Mouse (Mus musculus): ENCODE results near the gene Zbtb9. TPM values are rescaled to one million over a fixed set of nuclear protein-coding genes. Genes with fewer than 3 reads are reported as not detected.
A peak's percentile ranks its signal among the peaks of the same experiment; 100 is the strongest.
"Not testable (repeated sequence)": the region's sequence is repeated elsewhere in the genome, so short reads cannot be mapped to it uniquely, and the experiment has no call there.

Gene Zbtb9
- 8.7 and 11.3 TPM in 2 replicates for polyA plus RNA-seq (2014; fragmentation: Nextera tagmentation; extraction: Ambion mirVana)

- Histone ChIP-seq H3K27ac (replicated peaks; ENCODE audit: low read depth, low read length) (peak within 1 kb of the TSS; percentile 71), H3K36me3 (ENCODE audit: control insufficient read depth, insufficient read depth, low read length) (peaks cover 61% of the 10 kb centered on the region), H3K9ac (replicated peaks; ENCODE audit: low read length) (peak within 1 kb of the TSS; percentile 72), H3K4me3 (replicated peaks; ENCODE audit: low read depth, low read length) (peak within 1 kb of the TSS; percentile 79), H3K27me3 (ENCODE audit: control insufficient read depth, insufficient read depth, low read length) (no peaks in the 10 kb centered on the region), H3K9me3 (ENCODE audit: control insufficient read depth, low read length) (no peaks in the 10 kb centered on the region), H3K4me1 (ENCODE audit: control insufficient read depth, insufficient read depth, low read length) (peaks cover 23% of the 10 kb centered on the region), H3K4me2 (ENCODE audit: low read length) (peak within 1 kb of the TSS; percentile 92)
- WGBS, result under 1% methylated on average over 74 of the region's 75 CpGs
- ATAC-seq (ENCODE audit: low FRiP score, low TSS enrichment) (peak; percentile 99), DNase-seq (peak; percentile 97)
Observed at GRCm38 (mm10) chr17:26972703-26973574, at the start of gene Zbtb9. Gene Zbtb9 (plus strand): TSS chr17:26973167.

GRCm38 (mm10) chr17:26925414-26925813 lies 47.6 kb upstream of the Zbtb9 start:
- not testable (repeated sequence) for ATAC-seq (ENCODE audit: low FRiP score, low TSS enrichment); DNase-seq; H3K9ac ChIP-seq (replicated peaks; ENCODE audit: low read length); H3K9me3 ChIP-seq (ENCODE audit: control insufficient read depth, low read length); H3K4me1 ChIP-seq (ENCODE audit: control insufficient read depth, insufficient read depth, low read length); H3K4me2 ChIP-seq (ENCODE audit: low read length); H3K27me3 ChIP-seq (ENCODE audit: control insufficient read depth, insufficient read depth, low read length); H3K27ac ChIP-seq (replicated peaks; ENCODE audit: low read depth, low read length); H3K36me3 ChIP-seq (ENCODE audit: control insufficient read depth, insufficient read depth, low read length); H3K4me3 ChIP-seq (replicated peaks; ENCODE audit: low read depth, low read length)
- WGBS, result 97% methylated on average over 9 of the region's 9 CpGs

GRCm38 (mm10) chr17:26931795-26932194 lies 41.2 kb upstream of the Zbtb9 start:
- ATAC-seq (ENCODE audit: low FRiP score, low TSS enrichment); H3K4me3 ChIP-seq (replicated peaks; ENCODE audit: low read depth, low read length); H3K27ac ChIP-seq (replicated peaks; ENCODE audit: low read depth, low read length); H3K27me3 ChIP-seq (ENCODE audit: control insufficient read depth, insufficient read depth, low read length); H3K4me2 ChIP-seq (ENCODE audit: low read length); H3K9me3 ChIP-seq (ENCODE audit: control insufficient read depth, low read length); H3K9ac ChIP-seq (replicated peaks; ENCODE audit: low read length): not testable (repeated sequence)
- WGBS, result 68% methylated on average over 7 of the region's 7 CpGs
- H3K36me3 ChIP-seq (ENCODE audit: control insufficient read depth, insufficient read depth, low read length), result peaks cover 24% of the 10 kb centered on the region
- DNase-seq, result peak; percentile 59
- H3K4me1 ChIP-seq (ENCODE audit: control insufficient read depth, insufficient read depth, low read length), result peaks cover 13% of the 10 kb centered on the region

GRCm38 (mm10) chr17:26932839-26933398 lies 40.0 kb upstream of the Zbtb9 start, which contains the start of gene Phf1:
Gene Phf1 (plus strand): TSS chr17:26933052.
- Histone ChIP-seq H3K36me3 (ENCODE audit: control insufficient read depth, insufficient read depth, low read length) (peaks cover 31% of the 10 kb centered on the region), H3K27me3 (ENCODE audit: control insufficient read depth, insufficient read depth, low read length) (no peaks in the 10 kb centered on the region), H3K4me3 (replicated peaks; ENCODE audit: low read depth, low read length) (peak within 1 kb of the TSS; percentile 70), H3K9ac (replicated peaks; ENCODE audit: low read length) (peak within 1 kb of the TSS; percentile 85), H3K9me3 (ENCODE audit: control insufficient read depth, low read length) (no peaks in the 10 kb centered on the region), H3K4me2 (ENCODE audit: low read length) (peak within 1 kb of the TSS; percentile 95), H3K27ac (replicated peaks; ENCODE audit: low read depth, low read length) (peak within 1 kb of the TSS; percentile 86), H3K4me1 (ENCODE audit: control insufficient read depth, insufficient read depth, low read length) (peaks cover 14% of the 10 kb centered on the region)
- peak; percentile 83 for ATAC-seq (ENCODE audit: low FRiP score, low TSS enrichment)
- DNase-seq, result peak; percentile 94
- WGBS, result under 1% methylated on average over 43 of the region's 43 CpGs

GRCm38 (mm10) chr17:26933419-26933818 lies 39.5 kb upstream of the Zbtb9 start:
- WGBS, result 10% methylated on average over 13 of the region's 13 CpGs
- DNase-seq, result no peak
- Histone ChIP-seq H3K36me3 (ENCODE audit: control insufficient read depth, insufficient read depth, low read length) (peaks cover 31% of the 10 kb centered on the region), H3K4me2 (ENCODE audit: low read length) (peak overlapping the region; percentile 95), H3K27me3 (ENCODE audit: control insufficient read depth, insufficient read depth, low read length) (no peaks in the 10 kb centered on the region), H3K9ac (replicated peaks; ENCODE audit: low read length) (peak overlapping the region; percentile 85), H3K27ac (replicated peaks; ENCODE audit: low read depth, low read length) (peak overlapping the region; percentile 86), H3K4me3 (replicated peaks; ENCODE audit: low read depth, low read length) (peak overlapping the region; percentile 70), H3K9me3 (ENCODE audit: control insufficient read depth, low read length) (no peaks in the 10 kb centered on the region), H3K4me1 (ENCODE audit: control insufficient read depth, insufficient read depth, low read length) (peaks cover 19% of the 10 kb centered on the region)
- peak; percentile 44; the same call in 1 of the 2 replicates for ATAC-seq (ENCODE audit: low FRiP score, low TSS enrichment)

GRCm38 (mm10) chr17:26933885-26934827 lies 38.8 kb upstream of the Zbtb9 start:
- no peak for DNase-seq

GRCm38 (mm10) chr17:26935027-26935426 lies 37.9 kb upstream of the Zbtb9 start:
- Histone ChIP-seq H3K27ac (replicated peaks; ENCODE audit: low read depth, low read length) (no peak overlapping the region), H3K4me1 (ENCODE audit: control insufficient read depth, insufficient read depth, low read length) (peaks cover 28% of the 10 kb centered on the region), H3K27me3 (ENCODE audit: control insufficient read depth, insufficient read depth, low read length) (no peaks in the 10 kb centered on the region), H3K4me3 (replicated peaks; ENCODE audit: low read depth, low read length) (no peak overlapping the region), H3K4me2 (ENCODE audit: low read length) (no peak overlapping the region), H3K9ac (replicated peaks; ENCODE audit: low read length) (no peak overlapping the region), H3K9me3 (ENCODE audit: control insufficient read depth, low read length) (no peaks in the 10 kb centered on the region), H3K36me3 (ENCODE audit: control insufficient read depth, insufficient read depth, low read length) (peaks cover 31% of the 10 kb centered on the region)
- WGBS, result 95% methylated on average over 9 of the region's 9 CpGs
- ATAC-seq (ENCODE audit: low FRiP score, low TSS enrichment) (no peak), DNase-seq (no peak)

More at GRCm38 (mm10) chr17:26933885-26934827, 38.8 kb upstream of the Zbtb9 start:
- 85% methylated on average over 16 of the region's 16 CpGs for WGBS
- Histone ChIP-seq H3K9ac (replicated peaks; ENCODE audit: low read length) (peak overlapping the region; percentile 85), H3K9me3 (ENCODE audit: control insufficient read depth, low read length) (no peaks in the 10 kb centered on the region), H3K4me3 (replicated peaks; ENCODE audit: low read depth, low read length) (peak overlapping the region; percentile 70), H3K36me3 (ENCODE audit: control insufficient read depth, insufficient read depth, low read length) (peaks cover 31% of the 10 kb centered on the region), H3K4me1 (ENCODE audit: control insufficient read depth, insufficient read depth, low read length) (peaks cover 25% of the 10 kb centered on the region), H3K27me3 (ENCODE audit: control insufficient read depth, insufficient read depth, low read length) (no peaks in the 10 kb centered on the region), H3K4me2 (ENCODE audit: low read length) (peak overlapping the region; percentile 95), H3K27ac (replicated peaks; ENCODE audit: low read depth, low read length) (no peak overlapping the region)
- ATAC-seq (ENCODE audit: low FRiP score, low TSS enrichment), result no peak

GRCm38 (mm10) chr17:26936453-26936852 lies 36.5 kb upstream of the Zbtb9 start:
- Histone ChIP-seq H3K4me3 (replicated peaks; ENCODE audit: low read depth, low read length) (no peak overlapping the region), H3K36me3 (ENCODE audit: control insufficient read depth, insufficient read depth, low read length) (peaks cover 31% of the 10 kb centered on the region), H3K9me3 (ENCODE audit: control insufficient read depth, low read length) (no peaks in the 10 kb centered on the region), H3K9ac (replicated peaks; ENCODE audit: low read length) (no peak overlapping the region), H3K27ac (replicated peaks; ENCODE audit: low read depth, low read length) (no peak overlapping the region), H3K4me1 (ENCODE audit: control insufficient read depth, insufficient read depth, low read length) (peaks cover 38% of the 10 kb centered on the region), H3K4me2 (ENCODE audit: low read length) (no peak overlapping the region), H3K27me3 (ENCODE audit: control insufficient read depth, insufficient read depth, low read length) (no peaks in the 10 kb centered on the region)
- ATAC-seq (ENCODE audit: low FRiP score, low TSS enrichment) (no peak), DNase-seq (no peak)
- 85% methylated on average over 12 of the region's 12 CpGs for WGBS
